In genomic region chr1:167368018-167368417, GRCm38 (mm10) we compare ENCODE assay signal across 15 mouse cellular contexts.
"Had no signal": no experiment of that assay in that cellular context is flagged by ENCODE, and none has a peak within 500 bp of the region (broad histone marks: within the 10 kb centered on the region; RNA-seq: fewer than 3 reads in every experiment).

No protein-coding gene starts in this region.

- ATAC-seq: lung, postnatal 0 days; midbrain, embryonic 15.5 days had no signal

- H3K9ac ChIP-seq: intestine, embryonic 15.5 days; kidney, embryonic 15.5 days; midbrain, embryonic 15.5 days; neural tube, embryonic 12.5 days had no signal

- H3K4me3 ChIP-seq: intestine, embryonic 15.5 days; kidney, embryonic 15.5 days; limb, embryonic 10.5 days; midbrain, embryonic 15.5 days; neural tube, embryonic 12.5 days had no signal

- H3K9me3 ChIP-seq: intestine, embryonic 15.5 days; kidney, embryonic 15.5 days; limb, embryonic 10.5 days; midbrain, embryonic 15.5 days; neural tube, embryonic 12.5 days had no signal

- H3K4me1 ChIP-seq: intestine, embryonic 15.5 days; kidney, embryonic 15.5 days; limb, embryonic 10.5 days; midbrain, embryonic 15.5 days; neural tube, embryonic 12.5 days had no signal

- H3K27me3 ChIP-seq: intestine, embryonic 15.5 days; kidney, embryonic 15.5 days; midbrain, embryonic 15.5 days; neural tube, embryonic 12.5 days had no signal

- H3K27ac ChIP-seq: intestine, embryonic 15.5 days; kidney, embryonic 15.5 days; limb, embryonic 10.5 days; midbrain, embryonic 15.5 days; neural tube, embryonic 12.5 days had no signal

- H3K4me2 ChIP-seq: intestine, embryonic 15.5 days; kidney, embryonic 15.5 days; midbrain, embryonic 11.5 days; midbrain, embryonic 15.5 days; neural tube, embryonic 12.5 days had no signal

- DNase-seq: kidney, adult 18-20 months; kidney, postnatal 14 days; layer of hippocampus, postnatal 36 days; lung, adult 2 months; lung, postnatal 36 days; right cerebral cortex, postnatal 4 days; spleen, adult 18-20 months; thymus, postnatal 4 days had no signal
